Mouse (Mus musculus) ovary, postnatal 36 days (tissue): ENCODE data around the gene Eif3b.
"Not testable (repeated sequence)": the region's sequence is repeated elsewhere in the genome, so short reads cannot be mapped to it uniquely, and the experiment has no call there.

ENCODE experiments used
- DNase-seq: peaks from one replicate; pipeline ENCODE4 v3.0.0; 2022; ENCODE audit warnings: low spot score, mixed read lengths

The Eif3b gene

DNA sequence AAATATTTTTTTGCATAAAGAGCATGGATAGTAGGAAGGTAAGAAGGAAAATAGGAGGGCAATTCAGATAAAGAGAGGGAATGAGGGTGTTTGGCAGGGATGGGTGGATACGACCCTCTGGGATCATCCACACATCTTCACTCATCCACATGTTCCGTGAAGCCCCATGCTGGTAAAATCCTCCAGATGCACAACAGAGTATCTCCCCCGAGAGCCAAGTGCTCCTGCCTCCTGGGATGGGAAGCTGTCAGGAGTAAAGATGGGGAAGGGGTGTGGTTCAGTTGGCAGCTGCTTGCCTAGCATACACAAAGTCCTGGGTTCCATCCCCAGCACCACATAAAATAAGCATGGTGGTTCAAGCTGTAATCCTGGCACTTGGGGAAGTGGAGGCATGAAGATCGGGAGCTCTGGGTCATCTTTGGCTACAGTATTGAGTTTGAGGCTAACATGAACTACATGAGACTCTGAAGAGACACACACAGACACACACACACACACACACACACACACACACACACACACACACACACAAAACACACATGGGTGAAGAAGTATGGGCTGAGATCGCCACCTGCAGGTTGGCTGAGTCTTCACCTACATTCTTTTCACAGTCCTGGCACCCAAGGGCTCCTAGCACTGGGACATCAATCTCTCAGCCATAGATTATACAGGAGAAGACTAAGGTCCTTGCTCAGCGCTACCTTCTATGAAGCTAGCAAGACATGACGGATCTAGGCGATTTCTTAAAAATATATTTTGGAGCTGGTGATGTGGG lies 22.8 kb upstream of the Eif3b start:
- DNase-seq, result peak; percentile 25

DNA sequence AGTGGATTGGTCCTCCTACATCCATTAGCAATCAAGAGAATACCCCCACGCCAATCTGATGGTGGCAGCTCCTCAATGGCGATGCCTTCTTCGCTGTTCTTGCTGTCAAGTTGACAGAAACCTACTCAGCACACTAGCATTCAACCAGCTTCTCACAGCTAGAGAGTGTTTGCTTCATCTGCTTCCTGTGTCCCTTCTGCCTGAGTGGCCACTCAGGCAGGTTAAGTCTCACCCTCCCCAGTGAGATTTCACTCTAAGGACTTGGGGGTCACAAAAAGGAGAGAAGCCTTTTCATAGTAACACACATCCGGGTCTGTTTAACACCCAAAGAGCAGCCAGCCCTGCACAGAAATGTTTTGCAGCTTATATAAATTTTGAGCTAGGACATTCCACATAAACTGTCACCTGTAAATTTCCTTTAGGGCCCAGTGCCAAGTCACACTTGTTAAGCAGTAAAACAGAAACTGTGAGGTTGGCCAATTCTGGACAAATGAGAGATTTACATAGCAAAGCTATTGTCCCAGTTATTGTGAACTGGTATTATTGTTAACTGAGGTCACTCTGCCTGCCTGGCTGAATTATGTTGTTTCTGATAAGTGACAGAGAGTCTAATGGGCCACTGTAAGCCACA lies 16.4 kb upstream of the Eif3b start:
- no peak for DNase-seq

DNA sequence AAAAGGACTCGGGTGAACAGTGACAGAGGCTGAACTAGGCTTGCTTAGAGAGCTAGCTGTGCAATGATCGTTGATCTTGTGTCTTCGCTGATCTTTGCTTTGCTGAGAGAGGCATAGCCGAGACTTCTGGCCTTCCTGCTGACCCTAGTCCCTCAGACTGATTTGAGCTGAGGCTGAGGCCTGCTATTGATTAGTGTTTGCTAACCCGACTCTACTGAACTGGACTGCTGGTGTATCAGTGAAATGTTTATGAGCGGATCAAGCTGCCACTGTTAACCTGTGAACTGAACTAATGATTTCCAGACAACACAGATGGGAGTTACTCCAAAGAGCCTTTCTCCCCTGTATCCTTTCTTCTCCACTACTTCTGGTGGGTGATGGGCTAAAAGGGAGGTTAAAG lies 14.0 kb upstream of the Eif3b start:
- no peak for DNase-seq

DNA sequence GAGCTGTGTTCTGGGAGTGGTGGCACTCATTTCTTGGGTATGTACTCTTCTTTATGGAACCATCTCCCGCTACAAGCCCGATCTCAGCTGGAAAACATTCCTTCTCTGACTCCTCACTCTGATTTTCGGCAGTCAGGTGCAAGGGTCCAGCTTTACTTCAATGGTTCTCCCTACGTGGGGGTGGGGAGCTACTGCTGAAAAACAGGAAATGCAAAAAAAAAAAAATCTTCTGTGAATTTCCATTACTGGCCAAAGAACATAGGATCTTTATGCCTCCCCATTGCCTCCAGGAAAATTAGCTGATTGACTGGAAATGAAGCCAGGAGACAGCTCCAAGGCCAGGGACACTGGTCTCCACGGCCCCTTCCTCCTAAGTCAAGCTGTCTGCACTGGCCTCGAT lies 12.5 kb upstream of the Eif3b start:
- no peak for DNase-seq

DNA sequence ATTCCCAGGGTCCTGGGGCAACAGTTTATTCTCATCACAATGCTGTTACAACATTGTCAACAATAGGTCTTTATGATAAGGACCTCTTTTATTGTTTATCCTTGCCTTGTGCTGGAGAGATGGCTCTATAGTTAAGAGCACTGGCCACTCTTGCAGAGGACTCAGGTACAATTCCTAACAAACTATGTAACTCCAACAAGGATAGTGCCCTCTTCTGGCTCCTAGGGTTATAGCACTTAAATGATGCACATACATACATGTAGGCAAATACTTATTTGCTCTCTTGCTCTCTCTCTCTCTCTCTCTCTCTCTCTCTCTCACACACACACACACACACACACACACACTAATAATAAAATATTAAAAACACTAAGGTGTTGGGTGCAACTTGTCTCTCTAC lies 10.3 kb upstream of the Eif3b start:
- no peak for DNase-seq

DNA sequence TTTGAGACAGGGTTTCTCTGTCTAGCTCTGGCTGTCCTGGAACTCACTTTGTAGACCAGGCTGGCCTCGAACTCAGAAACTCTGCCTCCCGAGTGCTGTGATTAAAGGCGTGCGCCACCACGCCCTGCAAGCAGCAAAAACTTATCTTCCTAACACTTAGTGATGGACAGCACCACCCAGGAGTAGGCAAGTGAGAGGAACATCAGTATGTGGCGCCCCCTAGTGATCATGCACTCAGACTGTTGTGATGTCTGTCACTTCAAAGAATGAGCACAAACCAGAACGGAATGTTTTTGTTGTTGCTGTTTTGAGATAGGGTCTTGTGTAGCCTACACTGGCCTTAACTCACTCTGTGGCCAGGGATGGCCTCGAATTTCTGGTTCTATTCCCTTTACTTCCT lies 7.8 kb upstream of the Eif3b start:
- peak; percentile 38 for DNase-seq

DNA sequence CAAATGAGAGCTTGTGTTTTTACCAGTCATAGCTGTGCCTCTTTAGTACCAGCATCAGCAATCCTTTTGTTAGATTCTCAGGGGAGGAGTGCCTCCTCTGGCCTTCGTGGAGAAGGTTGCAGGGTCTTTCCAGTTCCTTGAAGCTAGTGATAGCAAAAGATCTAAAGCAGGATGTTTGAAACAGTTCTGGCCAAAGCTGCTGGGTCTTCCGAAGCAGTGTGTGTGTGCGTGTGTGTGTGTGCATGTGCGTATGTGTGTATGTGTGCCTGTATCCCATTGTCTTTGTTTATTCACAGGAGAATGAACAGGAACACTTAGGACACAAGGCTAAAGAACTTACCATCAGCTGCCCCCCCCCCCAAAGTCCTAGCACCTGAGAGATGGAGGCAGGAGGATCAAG lies 4.5 kb upstream of the Eif3b start:
- DNase-seq, result no peak

DNA sequence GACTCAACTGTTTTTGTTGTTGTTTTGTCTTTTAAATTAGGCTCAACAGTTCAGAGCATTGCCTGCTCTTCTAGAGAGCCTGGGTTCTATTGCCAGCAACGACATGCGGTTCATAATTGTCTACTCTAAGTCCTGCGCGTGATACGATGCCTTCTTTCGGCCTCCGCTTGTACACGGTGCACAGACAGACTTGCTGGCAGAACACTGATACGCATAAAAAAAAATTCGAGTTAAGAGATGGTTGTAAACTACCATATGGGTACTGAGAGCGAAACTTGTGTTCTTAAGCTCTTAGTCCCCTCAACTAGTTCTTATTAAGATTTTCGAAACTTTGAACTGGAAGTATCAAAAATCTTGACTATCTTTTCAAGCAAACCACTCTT lies 1.0 kb upstream of the Eif3b start:
- DNase-seq, result no peak

DNA sequence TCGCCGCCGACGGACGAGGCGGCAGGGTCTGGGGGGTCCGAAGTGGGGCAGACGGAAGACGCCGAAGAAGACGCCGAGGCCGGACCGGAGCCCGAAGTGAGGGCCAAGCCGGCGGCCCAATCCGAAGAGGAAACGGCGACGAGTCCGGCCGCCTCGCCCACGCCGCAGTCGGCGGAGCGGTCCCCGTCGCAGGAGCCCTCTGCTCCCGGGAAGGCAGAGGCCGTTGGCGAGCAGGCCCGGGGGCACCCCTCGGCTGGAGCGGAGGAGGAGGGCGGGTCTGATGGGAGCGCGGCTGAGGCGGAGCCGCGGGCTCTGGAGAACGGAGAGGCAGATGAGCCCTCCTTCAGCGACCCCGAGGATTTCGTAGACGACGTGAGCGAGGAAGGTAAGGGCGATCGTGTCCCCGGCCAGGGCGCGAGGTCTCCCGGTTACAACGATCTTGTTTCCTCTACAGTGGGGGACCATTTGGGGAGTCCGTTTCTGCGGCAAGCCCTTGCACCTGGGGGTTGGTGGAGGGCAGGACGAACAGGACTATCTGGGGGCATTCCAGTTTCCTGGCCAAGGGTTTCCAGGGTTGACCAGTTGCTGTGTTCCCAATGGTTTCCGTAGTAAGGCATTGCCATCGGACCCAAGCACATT lies 433 bp downstream of the Eif3b start:
- DNase-seq, result no peak

DNA sequence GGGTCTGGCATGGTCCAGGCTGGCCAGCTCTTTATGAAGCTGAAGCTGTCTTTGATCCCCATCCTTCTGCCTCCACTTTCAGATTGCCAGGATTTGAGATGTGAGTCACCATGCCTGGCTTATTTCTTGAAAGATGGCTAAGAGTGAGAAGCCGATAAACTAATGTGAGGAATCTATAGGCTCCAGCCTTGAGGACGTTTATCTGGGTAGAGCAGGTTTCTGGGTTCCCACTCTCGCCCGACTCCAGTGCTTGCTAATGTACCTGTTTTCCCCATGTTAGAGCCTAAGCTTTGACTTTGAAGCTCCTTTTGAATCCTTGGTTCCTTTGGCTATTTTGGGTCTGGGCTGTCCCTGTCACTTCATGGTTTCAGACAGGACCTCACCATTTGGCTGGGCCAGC lies 1.5 kb downstream of the Eif3b start:
- DNase-seq, result no peak

DNA sequence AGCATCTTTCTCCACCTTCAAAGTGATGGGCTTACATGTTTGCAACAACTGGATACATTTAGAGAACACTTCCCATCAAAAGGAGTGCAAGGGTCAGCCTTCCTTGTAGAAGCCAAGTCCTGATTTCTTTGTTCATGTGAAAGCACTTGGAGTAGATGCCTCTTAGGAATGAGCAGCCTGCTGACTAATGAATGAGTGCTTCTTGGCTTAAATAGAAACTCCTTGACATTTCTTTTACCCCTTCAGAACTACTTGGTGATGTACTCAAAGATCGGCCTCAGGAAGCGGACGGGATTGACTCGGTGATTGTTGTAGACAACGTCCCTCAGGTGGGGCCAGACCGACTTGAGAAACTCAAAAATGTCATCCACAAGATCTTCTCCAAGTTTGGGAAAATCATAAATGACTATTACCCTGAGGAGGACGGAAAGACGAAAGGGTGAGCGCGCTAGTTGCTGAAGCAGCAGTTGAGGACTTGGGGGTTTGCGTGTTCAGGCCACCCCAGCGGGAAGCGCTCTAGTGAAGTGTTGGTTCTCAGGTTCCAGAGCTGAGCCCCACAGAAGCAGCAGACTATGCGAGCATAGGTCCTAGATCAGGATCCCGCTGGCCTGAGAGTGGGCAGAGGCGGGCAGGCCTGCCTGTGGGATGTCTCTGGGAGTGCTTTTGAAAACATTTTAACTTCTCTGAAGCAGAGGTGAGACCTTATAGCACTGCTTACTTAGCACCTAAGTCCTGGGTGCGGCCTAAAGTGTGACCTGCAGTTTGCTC lies 6.1 kb downstream of the Eif3b start:
- no peak for DNase-seq

DNA sequence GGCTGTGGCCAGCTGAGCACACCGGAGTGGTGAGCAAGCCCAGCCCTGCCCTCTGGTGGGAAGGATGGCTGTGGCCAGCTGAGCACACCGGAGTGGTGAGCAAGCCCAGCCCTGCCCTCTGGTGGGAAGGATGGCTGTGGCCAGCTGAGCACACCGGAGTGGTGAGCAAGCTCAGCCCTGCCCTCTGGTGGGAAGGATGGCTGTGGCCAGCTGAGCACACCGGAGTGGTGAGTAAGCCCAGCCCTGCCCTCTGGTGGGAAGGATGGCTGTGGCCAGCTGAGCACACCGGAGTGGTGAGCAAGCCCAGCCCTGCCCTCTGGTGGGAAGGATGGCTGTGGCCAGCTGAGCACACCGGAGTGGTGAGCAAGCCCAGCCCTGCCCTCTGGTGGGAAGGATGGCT lies 20.0 kb downstream of the Eif3b start:
- DNase-seq, result not testable (repeated sequence)

DNA sequence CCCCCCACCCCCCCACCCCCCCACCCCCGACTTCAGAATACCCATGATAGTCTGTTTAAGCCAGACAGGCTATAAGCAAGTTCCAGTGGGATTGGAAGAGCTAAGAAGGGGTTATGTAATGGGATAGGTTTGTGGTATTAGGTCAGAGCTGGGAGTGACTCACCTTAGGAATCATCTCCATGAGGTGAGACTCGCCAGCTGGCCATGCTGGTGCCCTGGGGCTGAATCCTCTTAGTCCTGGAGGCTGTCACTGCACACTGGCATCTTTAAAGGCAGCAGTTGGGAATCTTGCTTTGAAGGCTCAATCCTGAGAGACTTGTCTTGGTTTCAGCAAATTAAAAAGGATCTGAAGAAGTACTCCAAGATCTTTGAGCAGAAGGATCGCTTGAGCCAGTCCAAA lies 22.3 kb downstream of the Eif3b start:
- DNase-seq, result no peak

DNA sequence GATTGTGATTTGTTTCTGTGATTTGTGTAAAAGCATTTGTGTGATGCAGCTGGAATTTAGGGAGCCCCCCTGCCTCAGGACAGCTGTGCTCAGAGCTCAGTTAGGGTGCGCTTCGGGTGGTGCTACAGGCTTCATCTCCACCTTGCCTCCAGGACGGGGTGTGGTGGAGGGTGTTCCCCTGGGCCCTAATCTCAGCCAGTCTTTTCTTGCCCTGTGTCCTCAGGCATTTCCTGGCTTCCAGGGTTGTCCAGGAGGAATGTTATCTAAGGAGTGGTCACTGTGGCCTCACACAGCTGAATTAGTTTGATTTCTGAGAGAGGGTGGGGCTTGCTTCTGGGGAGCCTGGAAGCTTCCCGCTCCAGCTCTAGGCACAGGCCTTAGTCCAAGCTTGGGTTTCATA lies 24.9 kb downstream of the Eif3b start:
- no peak for DNase-seq

DNA sequence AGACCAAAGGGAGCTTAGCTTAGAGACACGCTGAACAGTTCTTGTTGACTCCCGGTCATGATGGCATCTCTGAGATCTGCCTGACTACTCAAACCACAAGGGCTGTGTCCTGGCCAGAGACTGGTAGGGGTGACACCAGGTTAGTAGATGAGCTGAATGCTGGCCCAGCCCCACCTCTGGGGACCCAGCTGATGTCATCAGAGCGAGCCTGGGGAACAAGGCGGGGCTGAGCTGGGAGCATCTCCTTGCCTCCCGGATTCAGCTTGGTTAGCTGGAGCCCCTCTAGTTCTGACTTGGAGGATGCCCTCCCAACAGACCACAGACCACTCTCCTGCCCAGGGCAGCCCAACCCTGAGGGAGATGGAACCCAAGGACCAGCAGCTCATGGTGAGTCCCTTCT lies 26.2 kb downstream of the Eif3b start, which contains the start of gene Gm4869:
TSS of gene Gm4869 (plus strand) at position 301 of the 400 bp plus-strand sequence.
- DNase-seq, result no peak

DNA sequence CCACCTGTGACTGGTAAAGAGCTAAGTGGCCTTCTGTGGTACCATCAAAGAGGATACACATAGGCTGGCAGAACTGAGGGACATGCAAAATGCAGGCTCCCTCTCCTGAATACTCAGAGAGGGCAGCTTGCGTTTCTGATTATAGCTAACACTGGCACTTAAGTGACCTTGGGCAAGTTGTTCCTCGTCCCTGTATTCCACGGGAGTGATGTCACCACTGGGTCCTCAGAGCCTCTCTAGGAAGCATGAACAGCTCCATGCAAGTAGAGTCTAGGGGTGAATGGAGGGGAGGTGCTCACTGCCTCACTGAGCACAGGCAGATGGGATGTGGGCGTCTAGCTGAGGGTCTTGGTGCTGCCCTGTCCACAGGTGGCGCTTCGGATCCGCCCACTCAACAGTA lies 26.9 kb downstream of the Eif3b start:
- no peak for DNase-seq

DNA sequence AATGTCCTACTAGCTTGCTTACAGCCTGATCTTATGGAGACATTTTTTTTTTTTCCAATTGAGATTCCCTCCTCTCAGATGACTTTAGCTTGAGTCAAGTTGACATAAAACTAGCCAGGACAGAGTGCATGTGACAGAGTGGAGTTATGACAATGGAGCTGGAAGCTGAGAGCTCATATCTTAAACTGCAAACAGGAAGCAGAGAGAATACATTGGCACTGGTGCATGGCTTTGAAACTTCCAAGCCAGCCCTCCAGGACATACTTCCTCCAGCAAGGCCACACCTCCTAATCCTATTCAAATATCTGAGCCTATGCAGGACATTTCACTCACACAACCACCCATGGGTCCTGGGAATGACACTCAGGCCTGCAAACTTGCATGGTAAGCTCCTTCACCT lies 35.4 kb downstream of the Eif3b start:
- DNase-seq, result no peak

DNA sequence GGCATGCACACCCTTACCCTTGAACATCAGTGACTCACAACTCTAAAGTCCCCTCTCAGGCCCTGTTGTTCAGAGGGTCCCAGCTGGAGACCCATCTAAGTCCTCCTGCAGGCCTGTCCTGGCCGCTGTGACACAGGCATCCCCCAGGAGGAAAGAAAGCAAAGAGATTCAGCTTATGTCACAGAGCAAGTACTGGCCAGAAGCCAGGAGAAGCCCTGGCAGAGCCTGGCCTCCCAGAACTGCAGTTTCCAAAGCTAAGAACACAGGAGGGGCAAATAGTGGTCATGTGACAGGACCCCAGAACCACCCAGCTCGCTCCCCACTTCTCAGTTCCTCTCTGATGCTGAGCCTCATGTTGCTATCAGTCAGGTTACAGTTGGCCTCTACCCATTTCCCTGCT lies 36.3 kb downstream of the Eif3b start:
- no peak for DNase-seq

DNA sequence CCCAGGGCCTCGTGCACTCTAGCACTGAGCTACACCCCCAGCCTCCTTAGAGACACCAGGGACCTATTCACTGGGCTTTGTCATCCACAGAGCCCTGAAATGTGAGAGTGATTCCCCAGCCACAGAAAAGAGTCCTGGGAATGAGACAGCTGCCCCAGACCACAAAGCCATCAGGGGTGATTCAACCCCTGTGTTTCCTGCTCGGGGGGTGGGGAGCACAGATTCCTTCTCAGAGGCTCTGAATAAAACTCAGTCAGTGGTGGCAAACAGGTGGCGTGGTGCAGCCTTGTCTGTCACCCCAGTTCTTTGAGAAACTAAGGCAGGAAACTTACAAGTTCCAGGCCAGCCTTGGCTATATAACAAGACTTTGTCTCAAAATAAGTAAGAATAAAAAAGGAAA lies 42.3 kb downstream of the Eif3b start:
- no peak for DNase-seq

DNA sequence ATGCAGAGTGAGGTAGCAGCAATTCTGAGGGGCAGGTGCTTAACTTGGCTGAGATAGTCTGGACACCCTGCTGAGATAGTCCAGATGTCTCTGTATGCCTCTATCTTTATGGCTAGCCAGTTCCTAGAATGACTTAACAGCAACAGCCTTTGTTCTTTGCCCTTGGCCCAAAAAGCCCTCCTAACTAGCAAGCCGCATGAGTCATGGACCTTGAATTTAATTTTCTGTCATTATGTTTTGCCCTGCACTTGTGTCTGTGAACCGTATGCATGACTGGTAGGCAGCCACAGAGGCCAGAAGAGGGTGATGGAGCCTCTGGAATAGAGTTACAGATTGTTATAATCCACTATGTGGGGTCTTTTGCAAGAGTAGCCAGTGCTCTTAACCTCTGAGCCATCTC lies 44.0 kb downstream of the Eif3b start:
- DNase-seq, result not testable (repeated sequence)

DNA sequence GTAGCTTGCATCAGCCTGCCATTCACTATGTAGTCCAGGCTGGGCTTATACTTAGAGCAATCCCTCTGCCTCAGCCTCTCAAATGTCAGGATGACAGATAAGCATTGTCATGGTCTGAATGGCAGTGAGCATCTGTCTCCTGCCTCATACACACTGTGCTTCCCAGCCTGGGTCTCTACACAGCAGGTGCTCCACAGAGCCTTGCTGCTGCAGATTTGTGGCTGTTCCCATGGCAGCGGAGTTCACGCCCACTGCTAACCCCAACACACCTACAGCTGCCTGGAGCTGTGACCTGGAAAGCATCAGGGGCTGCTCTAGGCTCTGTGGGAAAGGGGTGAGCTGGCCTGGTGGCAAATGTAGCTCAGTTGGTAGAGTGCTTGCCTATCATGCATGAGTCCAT lies 45.8 kb downstream of the Eif3b start:
- no peak for DNase-seq

DNA sequence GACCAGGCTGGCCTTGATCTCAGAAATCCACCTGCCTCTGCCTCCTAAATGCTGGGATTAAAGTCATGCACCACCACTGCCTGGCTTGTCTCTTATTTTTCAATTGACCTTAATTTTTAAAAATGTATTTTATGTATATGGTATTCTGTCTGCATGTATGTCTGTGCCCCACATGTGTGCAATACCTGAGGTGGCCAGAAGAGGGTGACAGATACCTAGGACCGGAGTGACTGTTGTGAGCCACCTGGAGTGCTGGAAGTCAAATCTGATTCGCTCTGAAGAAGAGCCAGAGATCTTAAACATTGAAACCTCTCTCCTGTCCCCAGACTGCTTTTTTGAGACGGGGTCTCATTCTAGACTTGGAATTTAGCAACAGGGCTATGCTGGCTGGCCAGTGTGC lies 53.2 kb downstream of the Eif3b start:
- DNase-seq, result no peak

DNA sequence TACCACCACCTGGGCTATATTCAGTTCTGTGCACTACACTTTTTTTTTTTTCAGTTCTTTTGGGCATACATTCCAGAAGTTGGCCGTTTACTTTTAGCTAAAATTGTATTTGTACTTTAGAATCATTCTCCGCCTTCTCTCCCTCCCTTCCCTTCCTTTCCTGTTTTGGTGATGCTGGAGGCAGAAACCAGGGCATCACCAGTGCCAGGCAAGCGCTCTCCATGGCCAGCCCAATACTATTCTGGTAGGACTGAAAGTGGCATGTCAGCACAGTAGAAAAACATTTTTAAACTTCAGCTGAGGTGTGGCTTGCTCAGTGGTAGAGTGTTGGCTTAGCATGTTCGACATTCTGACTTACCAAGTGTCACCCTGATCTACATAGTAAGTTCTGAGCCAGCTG lies 62.3 kb downstream of the Eif3b start:
- no peak for DNase-seq
